Comparison of ENCODE assay signal across 21 mouse cellular contexts in genomic region chr2:101209136-101209535, GRCm38 (mm10).
DNase-seq lines count a peak whose midpoint lies in the region; ATAC-seq and TF ChIP-seq lines count a peak whose summit lies in the region.
"Had no signal": no experiment of that assay in that cellular context is flagged by ENCODE, and none has a peak within 500 bp of the region (broad histone marks: within the 10 kb centered on the region; RNA-seq: fewer than 3 reads in every experiment).

No protein-coding gene starts in this region.

- no peak for DNase-seq in frontal cortex, postnatal 25 days (ENCODE audit: low spot score in 2 of 2)
- no peak for DNase-seq in CH12.LX (ENCODE audit: extremely low read depth)
- DNase-seq in induced T-regulatory cell, adult 2 months (ENCODE audit: low read depth), result peak; percentile 8
- no peak for DNase-seq in adrenal gland, postnatal 14 days
- DNase-seq in embryo, embryonic 10 days (ENCODE audit: low spot score), result no peak
- DNase-seq in lung, postnatal 14 days, result no peak
- DNase-seq: adrenal gland, adult 2 months; adrenal gland, postnatal 10 days; adrenal gland, postnatal 36 days; cerebellum, adult 11 months; cerebellum, adult 18-20 months; cerebellum, adult 8-10 months; cerebellum, adult 9-11 months; cerebellum, postnatal 14 days; cerebellum, postnatal 36 days; forebrain, postnatal 0 days had no signal

- H3K79me2 ChIP-seq in CH12.LX (replicated peaks; ENCODE audit: control insufficient read depth, extremely low read depth, insufficient read depth, poor library complexity, severe bottlenecking), result no peaks in the 10 kb centered on the region

- no peak overlapping the region for H3K4me2 ChIP-seq in CH12.LX (ENCODE audit: insufficient read depth, low read depth, poor library complexity, severe bottlenecking)
- H3K4me2 ChIP-seq: embryonic facial prominence, embryonic 12.5 days; forebrain, embryonic 13.5 days; forebrain, embryonic 15.5 days had no signal

- no peaks in the 10 kb centered on the region for H3K9me3 ChIP-seq in CH12.LX (replicated peaks; ENCODE audit: low read length)
- H3K9me3 ChIP-seq: embryonic facial prominence, embryonic 10.5 days; embryonic facial prominence, embryonic 12.5 days; forebrain, embryonic 13.5 days; forebrain, embryonic 15.5 days had no signal

- H3K4me3 ChIP-seq in CH12.LX (replicated peaks in 1 of 3; ENCODE audit: low read depth in 2 of 3, low read length in 2 of 3, poor library complexity in 1 of 3), result no peak overlapping the region
- H3K4me3 ChIP-seq: embryonic facial prominence, embryonic 10.5 days; embryonic facial prominence, embryonic 12.5 days; forebrain, embryonic 13.5 days; forebrain, embryonic 15.5 days had no signal

- dilution Hi-C loops in CH12.LX (cut with MboI; ENCODE audit: extremely low pct_ligation_motif_present, extremely low pct_unique_long_range_greater_than_20kb, low sequenced_read_pairs), result no loop called here

- peak; percentile 28; the same call in 1 of the 2 replicates for TF ChIP-seq EP300 in CH12.LX (IDR thresholded peaks at IDR 0.05; ENCODE audit: low read length)

- no peak for TF ChIP-seq POLR2A in CH12.LX (IDR thresholded peaks at IDR 0.05; ENCODE audit: low read depth, low read length)

- H3K36me3 ChIP-seq in CH12.LX (replicated peaks in 1 of 2; ENCODE audit: control insufficient read depth in 1 of 2, insufficient read depth in 1 of 2, low read length in 1 of 2), result no peaks in the 10 kb centered on the region
- H3K36me3 ChIP-seq: embryonic facial prominence, embryonic 10.5 days; embryonic facial prominence, embryonic 12.5 days; forebrain, embryonic 15.5 days had no signal

- H3K4me1 ChIP-seq in CH12.LX (ENCODE audit: control insufficient read depth in 1 of 2, insufficient read depth in 2 of 2), result no peaks in the 10 kb centered on the region
- H3K4me1 ChIP-seq: embryonic facial prominence, embryonic 10.5 days; embryonic facial prominence, embryonic 12.5 days; forebrain, embryonic 13.5 days; forebrain, embryonic 15.5 days had no signal

- in situ Hi-C loops in CH12.LX (cut with MboI; ENCODE audit: low pct_ligation_motif_present, low pct_unique_long_range_greater_than_20kb, low sequenced_read_pairs), result no loop called here

- ATAC-seq in frontal cortex, adult (ENCODE audit: low TSS enrichment), result peak; percentile 77
- ATAC-seq: forebrain, embryonic 13.5 days; forebrain, embryonic 15.5 days; forebrain, postnatal 0 days had no signal

- no peak overlapping the region for H3K9ac ChIP-seq in CH12.LX (ENCODE audit: insufficient read depth, low read depth)
- H3K9ac ChIP-seq: embryonic facial prominence, embryonic 12.5 days; forebrain, embryonic 13.5 days; forebrain, embryonic 15.5 days; forebrain, postnatal 0 days had no signal

- H3K27me3 ChIP-seq in CH12.LX (replicated peaks), result no peaks in the 10 kb centered on the region
- H3K27me3 ChIP-seq: embryonic facial prominence, embryonic 12.5 days; forebrain, embryonic 13.5 days; forebrain, embryonic 15.5 days had no signal

- TF ChIP-seq CTCF in CH12.LX (conservative IDR thresholded peaks at IDR 0.05 in 1 of 2, IDR thresholded peaks at IDR 0.05 in 1 of 2; ENCODE audit: low read depth in 2 of 2, low read length in 2 of 2), result no peak

- H3K27ac ChIP-seq in CH12.LX (ENCODE audit: insufficient read depth, low read depth), result no peak overlapping the region
- H3K27ac ChIP-seq: embryonic facial prominence, embryonic 10.5 days; embryonic facial prominence, embryonic 12.5 days; forebrain, embryonic 13.5 days; forebrain, embryonic 15.5 days had no signal

- TF ChIP-seq RAD21 in CH12.LX (IDR thresholded peaks at IDR 0.05; ENCODE audit: low read depth, low read length), result no peak

TF ChIP-seq in CH12.LX, 34 proteins besides CTCF, POLR2A, EP300 and RAD21:
- TF ChIP-seq SMC3 (IDR thresholded peaks at IDR 0.05; ENCODE audit: low read depth, low read length), result no peak
- peak; percentile 65 for TF ChIP-seq IRF4 (IDR thresholded peaks at IDR 0.05; ENCODE audit: low read depth, low read length)
- no peak for TF ChIP-seq MAZ (IDR thresholded peaks at IDR 0.05; ENCODE audit: low read depth, low read length)
- TF ChIP-seq ZMIZ1 (IDR thresholded peaks at IDR 0.05; ENCODE audit: low read depth, low read length), result no peak
- no peak for TF ChIP-seq NELFE (IDR thresholded peaks at IDR 0.05; ENCODE audit: low read depth, low read length)
